Mouse (Mus musculus) urinary bladder, postnatal 10 days (tissue): ENCODE measurements around the gene Klhl13.

Experiments used
- DNase-seq: peaks from one replicate; pipeline ENCODE4 v3.0.0; 2022; ENCODE audit warnings: low spot score

Gene Klhl13

GRCm38 (mm10) chrX:23364514-23365381 is at the start of gene Klhl13:
Gene Klhl13, minus strand, starts transcription at chrX:23365082.
- peak; percentile 9 for DNase-seq

GRCm38 (mm10) chrX:23409296-23410149 is 44.6 kb upstream of the Klhl13 start:
- DNase-seq, result no peak

- DNase-seq, result no peak
These were observed 23.8 kb upstream of the Klhl13 start for GRCm38 (mm10) chrX:23388716-23389115.

- no peak for DNase-seq
These were observed 1.4 kb downstream of the Klhl13 start for GRCm38 (mm10) chrX:23363441-23363840.

GRCm38 (mm10) chrX:23360446-23360845 is 4.4 kb downstream of the Klhl13 start:
- DNase-seq, result no peak

GRCm38 (mm10) chrX:23350083-23350482 is 14.8 kb downstream of the Klhl13 start:
- DNase-seq, result no peak

GRCm38 (mm10) chrX:23328116-23328515 is 36.8 kb downstream of the Klhl13 start:
- no peak for DNase-seq

GRCm38 (mm10) chrX:23318857-23319256 is 46.0 kb downstream of the Klhl13 start:
- no peak for DNase-seq

- no peak for DNase-seq
These were observed 68.8 kb downstream of the Klhl13 start for GRCm38 (mm10) chrX:23295952-23296598.

GRCm38 (mm10) chrX:23285442-23285817 is 79.5 kb downstream of the Klhl13 start:
- no peak for DNase-seq

- no peak for DNase-seq
These were observed 80.1 kb downstream of the Klhl13 start for GRCm38 (mm10) chrX:23284530-23285441.

- DNase-seq, result no peak
These were observed 97.3 kb downstream of the Klhl13 start for GRCm38 (mm10) chrX:23267601-23268000.

GRCm38 (mm10) chrX:23248752-23249151 is 116.1 kb downstream of the Klhl13 start:
- DNase-seq, result no peak
